Mouse (Mus musculus): ENCODE measurements around the gene Slc6a8. TPM values are rescaled to one million over a fixed set of nuclear protein-coding genes. Genes with fewer than 3 reads are reported as not detected.
A peak's percentile ranks its signal among the peaks of the same experiment; 100 is the strongest.

Slc6a8 gene
- polyA plus RNA-seq, 1 experiment = 62.8 TPM

- TF ChIP-seq MAX (IDR thresholded peaks at IDR 0.05) (no peak), CTCF (IDR thresholded peaks at IDR 0.05; ENCODE audit: control insufficient read depth, insufficient read depth, insufficient read length) (no peak), MYOD1 (IDR thresholded peaks at IDR 0.05; ENCODE audit: control insufficient read depth, insufficient read length, low read depth) (no peak), USF1 (IDR thresholded peaks at IDR 0.05; ENCODE audit: low read depth) (no peak), MYOG (IDR thresholded peaks at IDR 0.05; ENCODE audit: control insufficient read depth, extremely low read depth, insufficient read length) (no peak), FOSL1 (IDR thresholded peaks at IDR 0.05; ENCODE audit: insufficient read depth, low read length, poor library complexity, severe bottlenecking) (no peak), CEBPB (IDR thresholded peaks at IDR 0.05; ENCODE audit: low read depth) (no peak)
- Histone ChIP-seq H3K27me3 (ENCODE audit: control insufficient read depth, insufficient read depth, insufficient read length) (no peaks in the 10 kb centered on the region), H3K36me3 (ENCODE audit: control insufficient read depth, insufficient read depth) (peaks cover 13% of the 10 kb centered on the region), H3K79me2 (ENCODE audit: control insufficient read depth, insufficient read depth) (no peaks in the 10 kb centered on the region), H3K79me3 (ENCODE audit: low read depth) (no peaks in the 10 kb centered on the region), H3K4me3 (ENCODE audit: insufficient read depth, poor library complexity, severe bottlenecking) (no peak overlapping the region), H3ac (ENCODE audit: control insufficient read depth, insufficient read length, low read depth) (no peak overlapping the region)
Observed at GRCm38 (mm10) chrX:73684978-73685377, 12.0 kb downstream of the Slc6a8 start.

GRCm38 (mm10) chrX:73685629-73686028 is 12.7 kb downstream of the Slc6a8 start:
- Histone ChIP-seq H3K36me3 (ENCODE audit: control insufficient read depth, insufficient read depth) (peaks cover 13% of the 10 kb centered on the region), H3ac (ENCODE audit: control insufficient read depth, insufficient read length, low read depth) (no peak overlapping the region), H3K79me2 (ENCODE audit: control insufficient read depth, insufficient read depth) (no peaks in the 10 kb centered on the region), H3K27me3 (ENCODE audit: control insufficient read depth, insufficient read depth, insufficient read length) (no peaks in the 10 kb centered on the region), H3K79me3 (ENCODE audit: low read depth) (no peaks in the 10 kb centered on the region), H3K4me3 (ENCODE audit: insufficient read depth, poor library complexity, severe bottlenecking) (no peak overlapping the region)
- TF ChIP-seq MAX (IDR thresholded peaks at IDR 0.05) (no peak), MYOD1 (IDR thresholded peaks at IDR 0.05; ENCODE audit: control insufficient read depth, insufficient read length, low read depth) (no peak), USF1 (IDR thresholded peaks at IDR 0.05; ENCODE audit: low read depth) (no peak), CTCF (IDR thresholded peaks at IDR 0.05; ENCODE audit: control insufficient read depth, insufficient read depth, insufficient read length) (no peak), FOSL1 (IDR thresholded peaks at IDR 0.05; ENCODE audit: insufficient read depth, low read length, poor library complexity, severe bottlenecking) (no peak), MYOG (IDR thresholded peaks at IDR 0.05; ENCODE audit: control insufficient read depth, extremely low read depth, insufficient read length) (no peak), CEBPB (IDR thresholded peaks at IDR 0.05; ENCODE audit: low read depth) (no peak)

- Histone ChIP-seq H3K36me3 (ENCODE audit: control insufficient read depth, insufficient read depth) (peaks cover 8% of the 10 kb centered on the region), H3ac (ENCODE audit: control insufficient read depth, insufficient read length, low read depth) (no peak overlapping the region), H3K79me3 (ENCODE audit: low read depth) (no peaks in the 10 kb centered on the region), H3K4me3 (ENCODE audit: insufficient read depth, poor library complexity, severe bottlenecking) (no peak overlapping the region), H3K79me2 (ENCODE audit: control insufficient read depth, insufficient read depth) (no peaks in the 10 kb centered on the region), H3K27me3 (ENCODE audit: control insufficient read depth, insufficient read depth, insufficient read length) (no peaks in the 10 kb centered on the region)
- TF ChIP-seq MYOD1 (IDR thresholded peaks at IDR 0.05; ENCODE audit: control insufficient read depth, insufficient read length, low read depth) (no peak), FOSL1 (IDR thresholded peaks at IDR 0.05; ENCODE audit: insufficient read depth, low read length, poor library complexity, severe bottlenecking) (no peak), MYOG (IDR thresholded peaks at IDR 0.05; ENCODE audit: control insufficient read depth, extremely low read depth, insufficient read length) (no peak), CEBPB (IDR thresholded peaks at IDR 0.05; ENCODE audit: low read depth) (no peak), USF1 (IDR thresholded peaks at IDR 0.05; ENCODE audit: low read depth) (no peak), CTCF (IDR thresholded peaks at IDR 0.05; ENCODE audit: control insufficient read depth, insufficient read depth, insufficient read length) (peak; percentile 12)
Observed at GRCm38 (mm10) chrX:73690917-73691629, 18.1 kb downstream of the Slc6a8 start.

- TF ChIP-seq USF1 (IDR thresholded peaks at IDR 0.05; ENCODE audit: low read depth) = no peak
- no peak for TF ChIP-seq MYOD1 (IDR thresholded peaks at IDR 0.05; ENCODE audit: control insufficient read depth, insufficient read length, low read depth)
- TF ChIP-seq CEBPB (IDR thresholded peaks at IDR 0.05; ENCODE audit: low read depth) = no peak
- TF ChIP-seq CTCF (IDR thresholded peaks at IDR 0.05; ENCODE audit: control insufficient read depth, insufficient read depth, insufficient read length) = no peak
- TF ChIP-seq MYOG (IDR thresholded peaks at IDR 0.05; ENCODE audit: control insufficient read depth, extremely low read depth, insufficient read length) = no peak
- no peak for TF ChIP-seq FOSL1 (IDR thresholded peaks at IDR 0.05; ENCODE audit: insufficient read depth, low read length, poor library complexity, severe bottlenecking)
- TF ChIP-seq MAX (IDR thresholded peaks at IDR 0.05) = no peak
- Histone ChIP-seq H3K4me3 (ENCODE audit: insufficient read depth, poor library complexity, severe bottlenecking) (no peak overlapping the region), H3ac (ENCODE audit: control insufficient read depth, insufficient read length, low read depth) (no peak overlapping the region), H3K27me3 (ENCODE audit: control insufficient read depth, insufficient read depth, insufficient read length) (no peaks in the 10 kb centered on the region), H3K79me2 (ENCODE audit: control insufficient read depth, insufficient read depth) (no peaks in the 10 kb centered on the region), H3K36me3 (ENCODE audit: control insufficient read depth, insufficient read depth) (peaks cover 15% of the 10 kb centered on the region), H3K79me3 (ENCODE audit: low read depth) (no peaks in the 10 kb centered on the region)
Observed at GRCm38 (mm10) chrX:73700472-73700871, 27.5 kb downstream of the Slc6a8 start.

- peak overlapping the region; percentile 89 for H3ac ChIP-seq (ENCODE audit: control insufficient read depth, insufficient read length, low read depth)
- no peaks in the 10 kb centered on the region for H3K27me3 ChIP-seq (ENCODE audit: control insufficient read depth, insufficient read depth, insufficient read length)
- TF ChIP-seq MAX (IDR thresholded peaks at IDR 0.05) = no peak
- no peak for TF ChIP-seq USF1 (IDR thresholded peaks at IDR 0.05; ENCODE audit: low read depth)
- TF ChIP-seq MYOG (IDR thresholded peaks at IDR 0.05; ENCODE audit: control insufficient read depth, extremely low read depth, insufficient read length) = no peak
- H3K36me3 ChIP-seq (ENCODE audit: control insufficient read depth, insufficient read depth) = peaks cover 15% of the 10 kb centered on the region
- peaks cover 18% of the 10 kb centered on the region for H3K79me3 ChIP-seq (ENCODE audit: low read depth)
- H3K79me2 ChIP-seq (ENCODE audit: control insufficient read depth, insufficient read depth) = peaks cover 26% of the 10 kb centered on the region
- peak overlapping the region; percentile 49 for H3K4me3 ChIP-seq (ENCODE audit: insufficient read depth, poor library complexity, severe bottlenecking)
Observed at GRCm38 (mm10) chrX:73715476-73716108, 42.6 kb downstream of the Slc6a8 start.
